In the genomic region with DNA sequence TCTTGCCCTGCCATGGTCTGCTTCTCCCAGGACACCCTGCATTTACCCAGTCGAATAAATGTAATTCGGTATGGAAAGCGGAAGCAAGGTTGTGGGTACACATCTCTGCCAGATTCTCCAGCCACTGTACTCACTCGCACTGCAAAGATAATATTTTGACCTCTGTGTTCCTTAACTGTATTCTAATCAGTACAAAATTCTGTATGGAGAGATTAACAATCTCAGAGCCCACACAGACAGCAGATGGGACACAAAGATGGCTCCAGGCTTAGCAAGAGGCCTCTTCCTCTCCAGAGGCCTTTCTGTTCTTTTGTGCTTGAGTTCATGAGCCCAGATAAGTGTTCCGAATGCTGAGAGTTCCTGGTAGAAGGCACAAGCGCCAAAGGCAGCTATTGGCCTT, we compare ENCODE assay signal across 39 mouse cellular contexts. TPM values are rescaled to one million over a fixed set of nuclear protein-coding genes. Genes with fewer than 3 reads are reported as not detected.
"Had no signal": no experiment of that assay in that cellular context is flagged by ENCODE, and none has a peak within 500 bp of the region (broad histone marks: within the 10 kb centered on the region; RNA-seq: fewer than 3 reads in every experiment).

No protein-coding gene starts in this region.

- DNase-seq: gastrocnemius, adult 2 months; gastrocnemius, postnatal 10 days; gastrocnemius, postnatal 25 days; heart, adult 2 months; heart, postnatal 10 days; heart, postnatal 4 days; kidney, adult 18-20 months; kidney, adult 8-10 months; kidney, postnatal 10 days; kidney, postnatal 36 days; layer of hippocampus, adult 9-11 months; layer of hippocampus, postnatal 36 days; left cerebral cortex, postnatal 4 days had no signal

- H3K4me3 ChIP-seq: gastrocnemius, adult 2 months; heart, adult 2 months; hindbrain, embryonic 10.5 days; hindbrain, embryonic 12.5 days; limb, embryonic 12.5 days; liver, embryonic 12.5 days had no signal

- H3K27me3 ChIP-seq: hindbrain, embryonic 12.5 days; limb, embryonic 12.5 days; liver, embryonic 12.5 days had no signal

- H3K9ac ChIP-seq: hindbrain, embryonic 12.5 days; hindbrain, embryonic 14.5 days; limb, embryonic 12.5 days; liver, embryonic 12.5 days; liver, embryonic 14.5 days had no signal

- H3K36me3 ChIP-seq: liver, embryonic 12.5 days had no signal

- H3K9me3 ChIP-seq: hindbrain, embryonic 10.5 days; hindbrain, embryonic 12.5 days; limb, embryonic 12.5 days; liver, embryonic 12.5 days had no signal

- H3K4me2 ChIP-seq: heart, embryonic 11.5 days; hindbrain, embryonic 12.5 days; hindbrain, embryonic 14.5 days; limb, embryonic 12.5 days; liver, embryonic 12.5 days had no signal

- ATAC-seq: hindbrain, embryonic 16.5 days; inflammation-experienced regulatory T-cells, adult 6 months; intestine, embryonic 16.5 days; liver, embryonic 12.5 days had no signal

- H3K27ac ChIP-seq: gastrocnemius, adult 2 months; heart, adult 2 months; hindbrain, embryonic 10.5 days; hindbrain, embryonic 12.5 days; hindbrain, embryonic 14.5 days; liver, embryonic 12.5 days; liver, embryonic 14.5 days had no signal

RNA-seq across cellular contexts. Expression of a gene that starts 37.8 kb away (rescaled TPM):
- total RNA-seq: gastrocnemius, adult 2 months; gastrocnemius, postnatal 10 days; gastrocnemius, postnatal 25 days; gastrocnemius, postnatal 4 days; granulocyte monocyte progenitor cell, adult 5-6 weeks; heart, adult 2 months; heart, postnatal 10 days; heart, postnatal 25 days; heart, postnatal 4 days; layer of hippocampus, adult 18-20 months; layer of hippocampus, adult 8-10 months; layer of hippocampus, postnatal 14 days; layer of hippocampus, postnatal 36 days; left cerebral cortex, adult 18-20 months; left cerebral cortex, adult 8-10 months; left cerebral cortex, postnatal 10 days; left cerebral cortex, postnatal 25 days; left cerebral cortex, postnatal 4 days; liver, adult 2 months had no signal
- polyA plus RNA-seq: heart, embryonic 11.5 days; heart, embryonic 14.5 days; heart, embryonic 16.5 days; inflammation-experienced regulatory T-cells, adult 6 months; intestine, embryonic 16.5 days; kidney, embryonic 14.5 days; kidney, embryonic 16.5 days; large intestine, adult 2 months; limb, embryonic 12.5 days; liver, adult 2 months; liver, embryonic 12.5 days; liver, embryonic 14.5 days had no signal
